Mouse (Mus musculus) B cell, adult 2 months (primary cell): ENCODE measurements at regions not wholly inside any gene's neighbourhood (a gene's known extent, or its start where the extent isn't known, plus 50 kb on each side); places are given as distances from the start of the nearest gene placed in this dataset.
"Not testable (repeated sequence)": the region's sequence is repeated elsewhere in the genome, so short reads cannot be mapped to it uniquely, and the experiment has no call there.

ENCODE experiments used
- DNase-seq, 2 experiments: peaks; one replicate each; pipeline ENCODE4 v3.0.0; 2022

DNA sequence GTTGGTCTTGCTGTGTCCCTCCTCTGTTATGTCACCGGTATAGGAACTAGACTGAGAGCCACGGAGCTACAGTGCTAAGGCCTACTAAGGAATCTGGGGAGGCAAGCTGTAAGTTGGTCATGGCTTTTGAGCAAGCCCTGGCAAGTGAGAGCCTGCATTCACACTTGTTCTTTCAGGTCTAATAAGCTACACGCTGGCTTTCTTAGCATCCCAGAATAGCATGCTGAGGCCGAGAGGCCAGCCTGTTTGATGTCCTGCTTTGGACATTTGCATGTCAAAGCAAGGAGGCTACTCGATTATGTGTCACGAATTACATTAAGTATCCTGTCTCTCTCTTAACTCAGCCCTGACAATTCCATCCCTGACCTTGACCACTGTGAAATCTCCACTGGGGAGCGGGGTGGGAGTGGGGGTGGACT, 481.5 kb downstream of the Tns1 start:
- no peak for DNase-seq

- DNase-seq, result no peak
Measured at GRCm38 (mm10) chr1:73641456-73641855, 482.8 kb downstream of the Tns1 start.

DNA sequence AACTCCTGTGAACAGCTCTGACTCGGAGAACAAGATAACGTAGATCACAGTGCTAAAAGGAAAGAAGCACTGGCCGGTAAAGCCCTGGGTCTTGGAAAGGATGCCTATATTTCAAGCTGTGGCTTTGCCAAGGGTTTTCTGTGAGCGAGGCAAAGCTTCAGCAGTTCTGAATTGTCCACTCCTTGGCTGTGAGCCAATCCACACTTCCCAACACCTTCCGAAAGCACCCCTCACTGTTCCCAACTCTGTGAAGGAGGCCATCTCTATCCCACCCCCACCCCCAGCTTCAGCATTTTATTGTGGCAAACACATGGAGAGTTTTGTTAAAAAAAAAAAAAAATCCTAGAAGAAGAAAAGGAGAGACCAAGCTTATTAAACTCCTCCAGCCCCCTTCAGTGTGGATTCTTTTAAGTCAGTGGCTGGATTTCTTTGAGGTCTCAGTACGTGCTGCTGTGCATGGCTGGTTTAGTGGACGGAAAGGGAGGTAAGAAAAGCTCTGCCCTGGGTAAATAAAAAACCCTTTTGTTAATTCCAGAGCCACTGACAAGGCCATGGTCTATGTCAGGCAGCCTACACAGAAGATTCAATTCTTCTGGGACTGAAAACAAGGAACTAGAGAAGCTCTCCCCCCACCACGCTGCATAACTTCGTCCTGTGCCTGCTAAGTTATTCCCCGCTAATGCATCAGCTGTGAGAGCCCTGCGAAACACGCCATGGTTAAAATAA, 483.4 kb downstream of the Tns1 start:
- no peak for DNase-seq

DNA sequence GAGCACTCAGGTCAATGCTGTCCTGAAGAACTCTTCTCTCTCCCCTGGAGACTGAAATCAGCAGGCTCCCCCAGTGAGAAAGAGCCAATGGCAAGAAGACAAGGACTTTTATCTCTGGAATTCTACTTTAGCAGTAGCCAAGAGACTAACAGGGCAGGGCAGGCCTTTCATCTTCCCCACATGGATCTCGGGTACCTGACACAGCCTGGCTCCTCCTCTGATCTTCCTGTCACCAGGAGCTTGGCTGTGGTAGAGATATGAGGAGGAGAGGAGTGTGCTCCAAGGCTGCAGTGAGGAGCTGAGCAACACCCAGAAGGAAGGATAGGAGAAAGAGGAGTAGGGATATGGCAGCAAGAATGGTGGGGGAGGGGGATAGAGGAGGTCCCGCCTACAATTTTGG, 488.5 kb downstream of the Tns1 start:
- DNase-seq, result no peak

- no peak for DNase-seq
Measured at GRCm38 (mm10) chr1:73634871-73635270, 489.4 kb downstream of the Tns1 start.

DNA sequence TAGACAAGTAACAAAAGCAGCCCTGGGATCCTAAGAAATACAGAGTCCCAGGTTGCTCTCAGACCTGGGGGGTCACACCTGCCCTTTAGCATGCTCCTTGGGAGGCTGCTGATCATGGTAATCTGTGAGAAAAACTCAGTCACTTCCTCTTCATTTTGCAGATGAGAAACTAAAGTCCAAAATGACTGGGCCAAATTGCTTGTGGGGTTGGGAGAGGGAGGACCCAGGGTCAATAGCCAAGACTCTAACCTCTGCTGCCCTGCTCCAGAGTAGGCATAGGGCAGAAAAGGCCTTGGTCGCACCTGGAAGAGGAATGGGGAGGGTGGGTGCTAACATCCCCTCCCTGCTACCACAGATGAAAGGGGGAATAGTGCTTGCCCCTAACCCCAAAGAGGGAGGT, 491.2 kb downstream of the Tns1 start:
- no peak for DNase-seq

GRCm38 (mm10) chr1:73630363-73630762, 493.9 kb downstream of the Tns1 start:
- no peak for DNase-seq

- DNase-seq, result no peak
Measured at GRCm38 (mm10) chr1:73625365-73625764, 498.9 kb downstream of the Tns1 start.

- DNase-seq, result not testable (repeated sequence)
Measured at GRCm38 (mm10) chr1:73621121-73621520, 503.1 kb downstream of the Tns1 start.

- DNase-seq, result no peak
Measured at GRCm38 (mm10) chr1:73618551-73619170, 505.6 kb downstream of the Tns1 start.

DNA sequence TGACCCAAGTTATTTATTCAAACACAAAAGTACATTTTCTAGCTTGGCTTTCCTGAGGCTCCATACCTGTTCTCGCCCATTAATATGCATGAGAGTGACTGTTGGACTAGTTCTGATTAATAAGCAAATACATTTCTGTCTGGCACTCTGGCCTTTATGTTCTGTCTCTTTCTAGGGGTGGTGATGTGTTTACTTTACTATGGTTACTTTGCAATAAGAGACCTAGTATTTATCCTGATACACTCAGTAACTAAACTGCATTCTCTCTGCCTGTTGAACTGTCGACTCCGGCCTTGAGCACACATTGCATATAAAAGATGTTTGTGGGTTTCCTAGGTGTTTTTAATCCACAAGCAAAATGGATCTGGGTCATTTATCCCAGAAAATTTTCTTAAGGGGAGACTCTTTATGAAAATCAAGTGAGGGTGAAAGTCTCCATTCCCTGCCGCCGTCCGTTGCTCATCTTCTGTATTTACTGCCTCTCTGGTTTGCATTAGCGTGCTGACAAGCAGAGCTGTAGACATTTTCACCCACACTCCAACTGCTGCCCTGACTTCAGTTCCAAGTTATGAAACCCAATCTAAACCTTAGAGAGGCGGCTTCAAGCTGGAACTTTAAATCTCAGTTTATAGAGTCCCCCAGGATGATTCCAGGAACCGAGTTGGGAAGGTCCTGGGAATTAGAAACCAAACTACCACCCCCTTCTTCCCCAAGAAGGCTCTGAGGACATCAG, 530.4 kb downstream of the Tns1 start:
- DNase-seq, result no peak

- no peak for DNase-seq
Measured at GRCm38 (mm10) chr1:73591342-73592099, 532.7 kb downstream of the Tns1 start.

- DNase-seq, result no peak
Measured at GRCm38 (mm10) chr1:73579680-73580079, 544.6 kb downstream of the Tns1 start.

DNA sequence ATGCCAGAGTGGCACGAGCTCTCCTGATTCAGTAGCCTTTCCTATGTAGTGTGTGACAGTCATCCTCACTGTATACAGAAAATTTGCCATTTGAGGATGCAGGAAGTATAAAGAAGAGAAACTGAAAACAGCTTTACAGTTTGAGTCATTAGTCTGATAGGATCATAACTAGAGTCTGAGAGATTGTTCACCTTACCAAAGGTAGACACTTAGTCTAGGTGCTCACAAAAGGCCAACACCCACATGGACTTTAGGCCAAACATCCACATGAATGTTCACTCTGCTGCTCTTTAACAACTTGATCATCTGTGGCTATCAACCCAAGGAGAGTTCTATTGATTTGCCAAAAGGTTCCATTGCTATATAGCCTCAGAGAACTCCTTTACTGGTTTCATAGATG, 547.2 kb downstream of the Tns1 start:
- no peak for DNase-seq

GRCm38 (mm10) chr1:73575694-73576093, 548.6 kb downstream of the Tns1 start:
- no peak for DNase-seq

- DNase-seq, result no peak
Measured at GRCm38 (mm10) chr1:73570944-73571343, 553.3 kb downstream of the Tns1 start.

GRCm38 (mm10) chr1:73566770-73567169, 551.1 kb upstream of the Tnp1 start:
- DNase-seq, result no peak

- DNase-seq, result no peak
Measured at GRCm38 (mm10) chr1:73560594-73560993, 544.9 kb upstream of the Tnp1 start.

- DNase-seq, result no peak
Measured at GRCm38 (mm10) chr1:73547877-73548276, 532.2 kb upstream of the Tnp1 start.

DNA sequence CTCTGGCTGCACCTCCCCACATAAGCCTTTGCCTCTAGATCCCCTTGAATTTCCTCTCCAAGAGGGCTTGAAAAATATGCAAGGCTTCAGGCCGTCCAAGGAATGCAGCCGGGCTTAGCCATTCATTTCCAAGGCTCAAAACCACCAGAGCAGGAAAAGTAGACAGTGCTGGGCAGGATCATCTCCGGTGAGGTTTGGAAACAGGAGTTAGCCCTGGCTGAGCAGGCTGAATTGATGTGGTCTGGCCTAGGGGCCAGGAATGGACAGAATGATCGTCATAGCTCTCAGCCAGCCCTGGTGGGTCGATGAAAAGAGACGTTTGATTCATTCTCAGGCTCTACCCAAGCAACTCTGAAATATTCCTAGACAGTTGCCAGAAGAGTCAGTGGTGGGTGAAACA, 529.7 kb upstream of the Tnp1 start:
- DNase-seq, result no peak

- no peak for DNase-seq
Measured at GRCm38 (mm10) chr1:73541371-73541770, 525.7 kb upstream of the Tnp1 start.

DNA sequence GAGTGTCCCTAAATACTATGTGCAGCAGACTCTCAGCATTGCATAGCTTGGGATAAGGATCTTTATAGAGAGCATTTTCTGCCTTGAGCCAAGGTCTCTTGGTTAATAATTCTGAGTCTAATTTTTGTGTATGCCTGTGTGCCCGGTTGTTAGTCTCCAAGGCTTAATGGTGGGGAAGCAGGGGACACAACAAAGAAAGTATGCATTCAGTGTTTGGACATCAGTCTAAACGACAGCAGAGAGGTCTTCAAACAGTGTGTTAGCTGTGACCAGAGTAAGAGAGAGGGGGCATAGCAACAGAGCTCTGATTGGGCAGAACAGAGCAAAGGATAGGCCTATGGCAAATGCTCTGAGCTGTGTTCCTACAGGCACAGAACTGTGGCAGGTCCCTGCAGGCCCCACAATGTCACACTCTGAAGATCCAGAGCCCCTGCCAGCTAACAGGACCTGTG, 522.7 kb upstream of the Tnp1 start:
- DNase-seq, result no peak

GRCm38 (mm10) chr1:73535726-73536265, 520.1 kb upstream of the Tnp1 start:
- no peak for DNase-seq
